7 mouse cellular contexts compared by ENCODE assay signal in genomic region chr11:119088391-119089234, GRCm38 (mm10). TPM values are rescaled to one million over a fixed set of nuclear protein-coding genes. Genes with fewer than 3 reads are reported as not detected.
DNase-seq lines count a peak whose midpoint lies in the region; ATAC-seq lines count a peak whose summit lies in the region.

No protein-coding gene starts in this region.

- H3K36me3 ChIP-seq in midbrain, embryonic 11.5 days (ENCODE audit: control insufficient read depth, insufficient read depth, low read length) = no peaks in the 10 kb centered on the region
- no peaks in the 10 kb centered on the region for H3K36me3 ChIP-seq in midbrain, embryonic 15.5 days (replicated peaks)
- no peaks in the 10 kb centered on the region for H3K36me3 ChIP-seq in heart, embryonic 11.5 days (ENCODE audit: control insufficient read depth, insufficient read depth, low read length)
- no peaks in the 10 kb centered on the region for H3K36me3 ChIP-seq in limb, embryonic 10.5 days

- WGBS in midbrain, embryonic 11.5 days = under 1% methylated on average over 28 of the region's 28 CpGs
- WGBS in midbrain, embryonic 15.5 days = 1% methylated on average over 28 of the region's 28 CpGs
- 1% methylated on average over 28 of the region's 28 CpGs for WGBS in heart, embryonic 11.5 days (ENCODE audit: insufficient replicate concordance)
- WGBS in limb, embryonic 10.5 days = under 1% methylated on average over 28 of the region's 28 CpGs

- no peak overlapping the region for H3K4me2 ChIP-seq in midbrain, embryonic 11.5 days
- no peak overlapping the region for H3K4me2 ChIP-seq in midbrain, embryonic 15.5 days
- H3K4me2 ChIP-seq in heart, embryonic 11.5 days = peak overlapping the region; percentile 84

- no peak overlapping the region for H3K4me3 ChIP-seq in midbrain, embryonic 11.5 days (ENCODE audit: low read depth, low read length)
- no peak overlapping the region for H3K4me3 ChIP-seq in midbrain, embryonic 15.5 days
- H3K4me3 ChIP-seq in heart, embryonic 11.5 days (ENCODE audit: low read depth, low read length) = no peak overlapping the region; the same call in 1 of the 2 replicates
- peak overlapping the region; percentile 63 for H3K4me3 ChIP-seq in limb, embryonic 10.5 days

- H3K4me1 ChIP-seq in midbrain, embryonic 11.5 days (ENCODE audit: control insufficient read depth, insufficient read depth, low read length) = peaks cover 44% of the 10 kb centered on the region
- peaks cover 55% of the 10 kb centered on the region for H3K4me1 ChIP-seq in midbrain, embryonic 15.5 days
- peaks cover 35% of the 10 kb centered on the region for H3K4me1 ChIP-seq in heart, embryonic 11.5 days (ENCODE audit: control insufficient read depth, insufficient read depth, low read length)
- peaks cover 77% of the 10 kb centered on the region for H3K4me1 ChIP-seq in limb, embryonic 10.5 days

- ATAC-seq in midbrain, embryonic 11.5 days (ENCODE audit: low FRiP score) = no peak
- ATAC-seq in midbrain, embryonic 15.5 days (replicated peaks) = no peak
- no peak for ATAC-seq in heart, embryonic 11.5 days (replicated peaks; ENCODE audit: insufficient number of reproducible peaks, low FRiP score, low TSS enrichment)
- no peak for ATAC-seq in granulocyte monocyte progenitor cell, adult 5-6 weeks (replicated peaks; ENCODE audit: poor library complexity, severe bottlenecking)

- no peak overlapping the region for H3K27ac ChIP-seq in midbrain, embryonic 11.5 days (ENCODE audit: low read depth, low read length)
- no peak overlapping the region for H3K27ac ChIP-seq in midbrain, embryonic 15.5 days
- H3K27ac ChIP-seq in heart, embryonic 11.5 days (ENCODE audit: low read depth, low read length) = no peak overlapping the region
- H3K27ac ChIP-seq in limb, embryonic 10.5 days = 0 out of 2 replicates have a peak overlapping the region, but pooled peaks have one; percentile 2

- peak; percentile 95 for DNase-seq in midbrain, embryonic 11.5 days (ENCODE audit: low spot score, missing footprints)
- peak; percentile 37 for DNase-seq in cerebellum, adult 9-10 months
- peak; percentile 77 for DNase-seq in limb, embryonic 10.5 days (ENCODE audit: low spot score)
- DNase-seq in neural tube, embryonic 10.5 days (ENCODE audit: extremely low spot score, low spot score) = peak; percentile 61

- peaks cover 65% of the 10 kb centered on the region for H3K27me3 ChIP-seq in midbrain, embryonic 11.5 days (ENCODE audit: control insufficient read depth, insufficient read depth, low read length)
- peaks cover 28% of the 10 kb centered on the region for H3K27me3 ChIP-seq in midbrain, embryonic 15.5 days (replicated peaks)
- H3K27me3 ChIP-seq in heart, embryonic 11.5 days (ENCODE audit: control insufficient read depth, insufficient read depth, low read length) = peaks cover 37% of the 10 kb centered on the region
- H3K27me3 ChIP-seq in limb, embryonic 10.5 days (ENCODE audit: low read depth, poor library complexity, severe bottlenecking) = peaks cover 84% of the 10 kb centered on the region

- H3K9me3 ChIP-seq in midbrain, embryonic 11.5 days (ENCODE audit: control insufficient read depth, low read length) = no peaks in the 10 kb centered on the region
- no peaks in the 10 kb centered on the region for H3K9me3 ChIP-seq in midbrain, embryonic 15.5 days
- H3K9me3 ChIP-seq in heart, embryonic 11.5 days (replicated peaks; ENCODE audit: control insufficient read depth, low read length) = no peaks in the 10 kb centered on the region
- no peaks in the 10 kb centered on the region for H3K9me3 ChIP-seq in limb, embryonic 10.5 days (replicated peaks)

- H3K9ac ChIP-seq in midbrain, embryonic 11.5 days (ENCODE audit: low read length) = no peak overlapping the region
- H3K9ac ChIP-seq in midbrain, embryonic 15.5 days = no peak overlapping the region
- H3K9ac ChIP-seq in heart, embryonic 11.5 days (ENCODE audit: low read depth, low read length) = no peak overlapping the region

RNA-seq across cellular contexts. Expression of gene Cbx4, which starts 2.6 kb away (rescaled TPM):
- polyA plus RNA-seq in midbrain, embryonic 11.5 days (2014; fragmentation: Nextera tagmentation; extraction: Ambion mirVana) = 6.3 and 7.0 TPM in 2 replicates
- 23.7 and 24.7 TPM in 2 replicates for polyA plus RNA-seq in midbrain, embryonic 15.5 days (2015; fragmentation: Nextera tagmentation; extraction: Ambion mirVana)
- 6.3 and 7.7 TPM in 2 replicates for polyA plus RNA-seq in heart, embryonic 11.5 days (2014; fragmentation: Nextera tagmentation; extraction: Ambion mirVana)
- 4.3 and 7.1 TPM in 2 replicates for polyA plus RNA-seq in limb, embryonic 10.5 days (2016; fragmentation: Nextera tagmentation; extraction: Ambion mirVana)
- 15.8 and 18.8 TPM in 2 replicates for total RNA-seq in granulocyte monocyte progenitor cell, adult 5-6 weeks (2014; fragmentation: Nextera tagmentation)
- 27.4 and 38.2 TPM in 2 replicates for total RNA-seq in granulocyte monocyte progenitor cell, adult 5-6 weeks (2017)

RNA-seq across cellular contexts. Expression of gene Cbx8, which starts 47.8 kb away (rescaled TPM):
- 11.3 and 11.9 TPM in 2 replicates for polyA plus RNA-seq in midbrain, embryonic 11.5 days (2014; fragmentation: Nextera tagmentation; extraction: Ambion mirVana)
- 9.6 and 9.7 TPM in 2 replicates for polyA plus RNA-seq in midbrain, embryonic 15.5 days (2015; fragmentation: Nextera tagmentation; extraction: Ambion mirVana)
- 6.7 and 7.8 TPM in 2 replicates for polyA plus RNA-seq in heart, embryonic 11.5 days (2014; fragmentation: Nextera tagmentation; extraction: Ambion mirVana)
- polyA plus RNA-seq in limb, embryonic 10.5 days (2016; fragmentation: Nextera tagmentation; extraction: Ambion mirVana) = 12.2 and 15.1 TPM in 2 replicates
- 3.6 TPM in 2 replicates for total RNA-seq in granulocyte monocyte progenitor cell, adult 5-6 weeks (2014; fragmentation: Nextera tagmentation)
- 1.5 and 3.2 TPM in 2 replicates for total RNA-seq in granulocyte monocyte progenitor cell, adult 5-6 weeks (2017)

Comparison
In these comparisons a context has a peak if more than half of its experiments do, and no peak if none do; other contexts are left out.
1. DNase-seq: peak in every context shown above with its lines; median percentile 95 in midbrain, embryonic 11.5 days; 77 in limb, embryonic 10.5 days; 61 in neural tube, embryonic 10.5 days; 37 in cerebellum, adult 9-10 months.